Mouse (Mus musculus) heart, embryonic 14.5 days (tissue): Measurements from ENCODE around the gene Hypk. TPM values are rescaled to one million over a fixed set of nuclear protein-coding genes. Genes with fewer than 3 reads are reported as not detected.
A peak's percentile ranks its signal among the peaks of the same experiment; 100 is the strongest.

ENCODE experiments used
- ATAC-seq: fragments of 200-750 bp; cut with Nextera tagmentation; 2 replicates; pipeline ENCODE4 v1.8.0; 2017; ENCODE audit warnings: low read depth, moderate TSS enrichment; ENCODE audit not compliant: insufficient number of reproducible peaks, insufficient read depth, low FRiP score
- H3K27ac ChIP-seq, 2 experiments: fragments of 200-500 bp in 1 of 2; fragments of 300-500 bp in 1 of 2; sonication (generic) in 1 of 2; replicated peaks in 1 of 2; 2 replicates each; pipeline ENCODE4 v1.5.1; 2012 to 2014; ENCODE audit warnings: low read depth in 2 of 2, low read length in 2 of 2, control low read depth in 1 of 2, mild to moderate bottlenecking in 1 of 2, mixed read lengths in 1 of 2; ENCODE audit not compliant: control insufficient read depth in 1 of 2, insufficient read depth in 1 of 2
- H3K27me3 ChIP-seq: fragments of 300-500 bp; sonication (generic); 2 replicates; pipeline ENCODE4 v1.6.1; 2014; ENCODE audit warnings: mild to moderate bottlenecking, low read length, control low read depth; ENCODE audit not compliant: control insufficient read depth, insufficient read depth
- H3K36me3 ChIP-seq: fragments of 300-500 bp; sonication (generic); 2 replicates; pipeline ENCODE4 v1.6.1; 2014; ENCODE audit warnings: mild to moderate bottlenecking, control low read depth, low read length, mixed read lengths; ENCODE audit not compliant: control insufficient read depth, insufficient read depth
- H3K4me1 ChIP-seq, 2 experiments: fragments of 200-500 bp in 1 of 2; fragments of 300-500 bp in 1 of 2; sonication (generic) in 1 of 2; 2 replicates each; pipeline ENCODE4 v1.6.1; 2012 to 2014; ENCODE audit warnings: low read length in 2 of 2, control low read depth in 1 of 2, mixed read lengths in 1 of 2; ENCODE audit not compliant: control insufficient read depth in 2 of 2, insufficient read depth in 2 of 2
- H3K4me2 ChIP-seq: fragments of 300-500 bp; sonication (generic); 2 replicates; pipeline ENCODE4 v1.6.1; 2014; ENCODE audit warnings: mild to moderate bottlenecking, low read length
- H3K4me3 ChIP-seq, 2 experiments: fragments of 200-500 bp in 1 of 2; fragments of 300-500 bp in 1 of 2; sonication (generic) in 1 of 2; 2 replicates each; pipeline ENCODE4 v1.5.1; 2012 to 2014; ENCODE audit warnings: low read length in 2 of 2, mild to moderate bottlenecking in 2 of 2, control low read depth in 1 of 2, low read depth in 1 of 2, moderate library complexity in 1 of 2; ENCODE audit not compliant: control insufficient read depth in 1 of 2, insufficient read depth in 1 of 2
- H3K9ac ChIP-seq: fragments of 300-500 bp; sonication (generic); 2 replicates; pipeline ENCODE4 v1.6.1; 2014; ENCODE audit warnings: mild to moderate bottlenecking, low read length
- H3K9me3 ChIP-seq: fragments of 300-500 bp; sonication (generic); 2 replicates; pipeline ENCODE4 v1.6.1; 2016; ENCODE audit warnings: low read length, control low read depth; ENCODE audit not compliant: control insufficient read depth
- WGBS: fragments of 180-500 bp; shearing (Covaris S2); extraction: QIAGEN DNeasy Blood & Tissue Kit; methylation state at CpG from one replicate; pipeline ENCODE4 v1.1.7; 2014; 5-methylcytosine and 5-hydroxymethylcytosine counted together
- polyA plus RNA-seq: library from polyadenylated mRNA; unstranded; fragments of >200 nt; fragmentation: Nextera tagmentation; extraction: Ambion mirVana; gene quantifications from 2 replicates; pipeline ENCODE4 v1.2.1, GENCODE M21; 2014

Hypk gene
- polyA plus RNA-seq, 1 experiment from 2014 or later: 101 TPM

- Histone ChIP-seq H3K4me3 (peak overlapping the region; percentile 50 to 52), H3K9me3 (no peaks in the 10 kb centered on the region), H3K27ac (no peak overlapping the region), H3K4me2 (peak overlapping the region; percentile 97), H3K4me1 (peaks cover 10 to 15% of the 10 kb centered on the region in 2 experiments; a peak in 3 of 4 replicates), H3K9ac (peak overlapping the region; percentile 70), H3K36me3 (peaks cover 32% of the 10 kb centered on the region), H3K27me3 (no peaks in the 10 kb centered on the region)
- 0 out of 2 replicates have a peak, but pooled peaks have one; percentile 9 for ATAC-seq
- WGBS: 10% methylated on average over 11 of the region's 11 CpGs
Measured at GRCm38 (mm10) chr2:121441800-121442199, 11.3 kb upstream of the Hypk start.

GRCm38 (mm10) chr2:121442259-121443067 lies 10.6 kb upstream of the Hypk start:
- no peaks in the 10 kb centered on the region for H3K9me3 ChIP-seq
- H3K36me3 ChIP-seq: peaks cover 25% of the 10 kb centered on the region
- H3K4me3 ChIP-seq: peak overlapping the region; percentile 50 to 52
- H3K4me1 ChIP-seq: peaks cover 10 to 16% of the 10 kb centered on the region in 2 experiments; a peak in 3 of 4 replicates
- peak overlapping the region; percentile 70 for H3K9ac ChIP-seq
- no peaks in the 10 kb centered on the region for H3K27me3 ChIP-seq
- H3K4me2 ChIP-seq: peak overlapping the region; percentile 97
- 2% methylated on average over 30 of the region's 30 CpGs for WGBS
- no peak overlapping the region for H3K27ac ChIP-seq
- ATAC-seq: peak; percentile 70; the same call in 1 of the 2 replicates

- H3K27me3 ChIP-seq: no peaks in the 10 kb centered on the region
- ATAC-seq: no peak
- no peaks in the 10 kb centered on the region for H3K9me3 ChIP-seq
- peak overlapping the region; percentile 50 to 52 for H3K4me3 ChIP-seq
- H3K36me3 ChIP-seq: peaks cover 19% of the 10 kb centered on the region
- 18% methylated on average over 8 of the region's 8 CpGs for WGBS
- peak overlapping the region; percentile 97 for H3K4me2 ChIP-seq
- H3K27ac ChIP-seq: no peak overlapping the region
- peaks cover 11 to 21% of the 10 kb centered on the region in 2 experiments; a peak in 3 of 4 replicates for H3K4me1 ChIP-seq
- peak overlapping the region; percentile 70 for H3K9ac ChIP-seq
Measured at GRCm38 (mm10) chr2:121443068-121443349, 10.1 kb upstream of the Hypk start.

- H3K27me3 ChIP-seq: no peaks in the 10 kb centered on the region
- H3K4me2 ChIP-seq: peak within 1 kb of the TSS; percentile 97
- H3K9ac ChIP-seq: no peak within 1 kb of the TSS
- no peak within 1 kb of the TSS for H3K27ac ChIP-seq
- H3K9me3 ChIP-seq: no peaks in the 10 kb centered on the region
- H3K36me3 ChIP-seq: peaks cover 8% of the 10 kb centered on the region
- 84% methylated on average over 1 of the region's 1 CpGs for WGBS
- H3K4me1 ChIP-seq: peaks cover 12 to 22% of the 10 kb centered on the region in 2 experiments; a peak in 3 of 4 replicates
- H3K4me3 ChIP-seq: no peak within 1 kb of the TSS
- no peak for ATAC-seq
Measured at GRCm38 (mm10) chr2:121444178-121444577, 8.9 kb upstream of the Hypk start, which contains the start of gene Ell3. Ell3 (minus strand) TSS chr2:121444278.

- H3K4me2 ChIP-seq: no peak overlapping the region
- ATAC-seq: no peak
- WGBS: 79% methylated on average over 3 of the region's 3 CpGs
- H3K4me3 ChIP-seq: no peak overlapping the region
- no peak overlapping the region for H3K9ac ChIP-seq
- no peaks in the 10 kb centered on the region; the same call in 1 of the 2 replicates for H3K36me3 ChIP-seq
- no peak overlapping the region for H3K27ac ChIP-seq
- H3K27me3 ChIP-seq: no peaks in the 10 kb centered on the region
- peaks cover 12 to 22% of the 10 kb centered on the region in 2 experiments; a peak in 3 of 4 replicates for H3K4me1 ChIP-seq
- no peaks in the 10 kb centered on the region for H3K9me3 ChIP-seq
Measured at GRCm38 (mm10) chr2:121445117-121445516, 8.0 kb upstream of the Hypk start.

GRCm38 (mm10) chr2:121446506-121446905 lies 6.6 kb upstream of the Hypk start:
- Histone ChIP-seq H3K4me1 (peaks cover 15 to 34% of the 10 kb centered on the region in 2 experiments), H3K27me3 (no peaks in the 10 kb centered on the region), H3K9me3 (no peaks in the 10 kb centered on the region), H3K9ac (no peak overlapping the region), H3K36me3 (peaks cover 8% of the 10 kb centered on the region), H3K27ac (no peak overlapping the region), H3K4me3 (no peak overlapping the region), H3K4me2 (no peak overlapping the region)
- ATAC-seq: no peak
- WGBS: 71% methylated on average over 4 of the region's 4 CpGs

- no peak overlapping the region for H3K4me3 ChIP-seq
- no peaks in the 10 kb centered on the region for H3K27me3 ChIP-seq
- WGBS: 89% methylated on average over 3 of the region's 3 CpGs
- H3K27ac ChIP-seq: no peak overlapping the region
- H3K9ac ChIP-seq: no peak overlapping the region
- peaks cover 12 to 33% of the 10 kb centered on the region in 2 experiments for H3K4me1 ChIP-seq
- H3K9me3 ChIP-seq: no peaks in the 10 kb centered on the region
- no peak for ATAC-seq
- H3K36me3 ChIP-seq: peaks cover 11% of the 10 kb centered on the region
- no peak overlapping the region for H3K4me2 ChIP-seq
Measured at GRCm38 (mm10) chr2:121447006-121447405, 6.1 kb upstream of the Hypk start.
